Mouse (Mus musculus) ES-E14 (cell line): ENCODE results near the gene Fgf12. TPM values are rescaled to one million over a fixed set of nuclear protein-coding genes. Genes with fewer than 3 reads are reported as not detected.

Experiments
- DNase-seq: peaks from one replicate; pipeline ENCODE4 v3.0.0-alpha.2; 2013; ENCODE audit warnings: low read depth, low spot score
- H3K27ac ChIP-seq: 2 replicates; pipeline ENCODE4 v1.5.1; 2012; ENCODE audit warnings: low read depth, mild to moderate bottlenecking, low read length, moderate library complexity, mixed read lengths; ENCODE audit not compliant: poor library complexity, insufficient read depth, severe bottlenecking
- H3K36me3 ChIP-seq: 2 replicates; pipeline ENCODE4 v1.6.1; 2012; ENCODE audit warnings: mild to moderate bottlenecking, low read length, moderate library complexity, mixed read lengths; ENCODE audit not compliant: control insufficient read depth, poor library complexity, insufficient read depth, severe bottlenecking
- H3K4me1 ChIP-seq, 2 experiments: fragments of 150-350 bp in 1 of 2; sonication (generic) in 1 of 2; 2 replicates each; pipeline ENCODE4 v1.6.1; 2012; ENCODE audit warnings: low read length in 2 of 2, mild to moderate bottlenecking in 1 of 2, mixed read lengths in 1 of 2; ENCODE audit not compliant: control insufficient read depth in 2 of 2, insufficient read depth in 2 of 2, poor library complexity in 1 of 2
- H3K4me3 ChIP-seq, 2 experiments: fragments of 150-350 bp in 1 of 2; sonication (generic) in 1 of 2; 2 replicates each; pipeline ENCODE4 v1.5.1; 2012; ENCODE audit warnings: low read length in 2 of 2, low read depth in 1 of 2, mild to moderate bottlenecking in 1 of 2, mixed read lengths in 1 of 2; ENCODE audit not compliant: insufficient read depth in 1 of 2, poor library complexity in 1 of 2, severe bottlenecking in 1 of 2
- H3K9ac ChIP-seq: 2 replicates; pipeline ENCODE4 v1.6.1; 2012; ENCODE audit warnings: low read depth, mild to moderate bottlenecking, low read length, mixed read lengths; ENCODE audit not compliant: poor library complexity, insufficient read depth, severe bottlenecking
- H3K9me3 ChIP-seq: fragments of 150-350 bp; sonication (generic); 2 replicates; pipeline ENCODE4 v1.6.1; 2012; ENCODE audit warnings: low read depth, mild to moderate bottlenecking, low read length; ENCODE audit not compliant: control insufficient read depth, insufficient read depth
- CHD2 ChIP-seq: IDR thresholded peaks from 2 replicates; pipeline ENCODE4 v1.6.1; 2014; ENCODE audit warnings: mild to moderate bottlenecking, low read depth, low read length, inconsistent platforms
- HCFC1 ChIP-seq: IDR thresholded peaks from 2 replicates; pipeline ENCODE4 v1.6.1; 2012; ENCODE audit warnings: low read length, inconsistent platforms, borderline replicate concordance; ENCODE audit not compliant: insufficient read depth
- MAFK ChIP-seq: IDR thresholded peaks from 2 replicates; pipeline ENCODE4 v1.6.1; 2014; ENCODE audit warnings: mild to moderate bottlenecking, low read depth, low read length, inconsistent platforms; ENCODE audit not compliant: insufficient read depth
- ZC3H11A ChIP-seq: IDR thresholded peaks from 2 replicates; pipeline ENCODE4 v1.6.1; 2012; ENCODE audit warnings: low read depth, mild to moderate bottlenecking, inconsistent platforms, low read length, borderline replicate concordance
- ZNF384 ChIP-seq: IDR thresholded peaks from 2 replicates; pipeline ENCODE4 v1.6.1; 2012; ENCODE audit warnings: low read depth, low read length, inconsistent platforms
- in situ Hi-C, 2 experiments: fragments of 600-800 bp; cut with MboI; formaldehyde crosslinking; loops; one replicate each; pipeline ENCODE4 v1.15.1; 2025; ENCODE audit warnings: low sequenced_read_pairs in 2 of 2, inconsistent platforms in 1 of 2; ENCODE audit not compliant: unreplicated experiment in 2 of 2
- total RNA-seq: library from RNA; depleted of rRNA; stranded (reverse); fragments of 300-350 nt; gene quantifications from 2 replicates; pipeline ENCODE4 v1.2.3, GENCODE M21; 2012

The Fgf12 gene
- total RNA-seq, 1 experiment = not detected

DNA sequence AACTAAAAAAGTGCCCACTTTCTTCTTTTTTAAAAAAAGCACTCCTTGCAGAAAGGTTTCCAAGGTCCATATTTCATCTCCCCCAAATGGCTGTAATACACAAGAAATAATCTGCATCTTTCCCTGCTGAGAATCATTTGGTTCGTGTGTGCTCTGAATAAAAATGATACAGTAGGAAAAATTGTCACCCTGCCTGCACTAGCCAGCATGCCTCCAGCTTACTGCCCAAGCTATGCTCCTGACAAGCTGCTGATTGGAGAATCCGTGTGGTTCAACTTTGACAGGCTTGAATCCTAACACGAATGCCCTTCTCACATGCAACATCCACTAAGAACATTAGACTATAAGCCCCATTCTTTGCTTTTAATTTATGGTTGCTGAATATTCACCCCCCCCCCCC lies 102.3 kb downstream of the Fgf12 start:
- in situ Hi-C loops = no loop called here
- Histone ChIP-seq H3K4me3 (no peak overlapping the region), H3K27ac (no peak overlapping the region), H3K36me3 (no peaks in the 10 kb centered on the region), H3K9me3 (no peaks in the 10 kb centered on the region), H3K9ac (no peak overlapping the region), H3K4me1 (no peaks in the 10 kb centered on the region)
- no peak for DNase-seq
- no peak for TF ChIP-seq ZNF384
- no peak for TF ChIP-seq HCFC1
- TF ChIP-seq MAFK = no peak
- TF ChIP-seq ZC3H11A = no peak
- no peak for TF ChIP-seq CHD2

DNA sequence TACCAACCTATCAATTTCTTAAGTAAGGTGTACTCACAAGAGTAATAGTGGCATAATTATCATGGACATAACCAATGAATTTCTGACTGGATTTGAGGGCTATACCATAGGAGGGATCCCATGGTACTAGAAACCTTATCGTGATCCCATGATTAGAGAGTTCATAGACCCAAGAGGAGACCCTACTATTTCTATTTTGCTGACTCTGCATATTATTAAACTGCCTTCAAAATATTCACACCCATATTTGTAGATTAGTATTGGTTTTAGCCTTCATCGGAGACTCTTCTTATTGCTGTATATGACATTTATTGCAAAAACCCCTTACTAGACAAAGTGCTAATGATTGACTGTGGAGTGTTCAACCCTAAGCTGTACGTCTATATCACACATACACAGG lies 107.8 kb downstream of the Fgf12 start:
- Histone ChIP-seq H3K9ac (no peak overlapping the region), H3K4me1 (no peaks in the 10 kb centered on the region), H3K4me3 (no peak overlapping the region), H3K27ac (no peak overlapping the region), H3K36me3 (no peaks in the 10 kb centered on the region), H3K9me3 (no peaks in the 10 kb centered on the region)
- no peak for TF ChIP-seq CHD2
- TF ChIP-seq ZNF384 = no peak
- peak; percentile 85 for TF ChIP-seq MAFK
- no peak for TF ChIP-seq ZC3H11A
- in situ Hi-C loops = no loop called here
- DNase-seq = no peak

- Histone ChIP-seq H3K9ac (no peak overlapping the region), H3K9me3 (no peaks in the 10 kb centered on the region), H3K36me3 (no peaks in the 10 kb centered on the region), H3K4me3 (no peak overlapping the region), H3K4me1 (no peaks in the 10 kb centered on the region), H3K27ac (no peak overlapping the region)
- DNase-seq = no peak
- TF ChIP-seq ZC3H11A = no peak
- TF ChIP-seq HCFC1 = no peak
- TF ChIP-seq CHD2 = no peak
- TF ChIP-seq MAFK = no peak
- no peak for TF ChIP-seq ZNF384
- in situ Hi-C loops = no loop called here
Measured at GRCm38 (mm10) chr16:28631721-28632120, 121.1 kb downstream of the Fgf12 start.

GRCm38 (mm10) chr16:28630771-28631484 lies 121.9 kb downstream of the Fgf12 start:
- H3K36me3 ChIP-seq = no peaks in the 10 kb centered on the region
- H3K9me3 ChIP-seq = no peaks in the 10 kb centered on the region
- H3K9ac ChIP-seq = no peak overlapping the region
- no peak for TF ChIP-seq MAFK
- no peak for TF ChIP-seq HCFC1
- TF ChIP-seq ZNF384 = no peak
- no peak for TF ChIP-seq CHD2
- TF ChIP-seq ZC3H11A = no peak
- DNase-seq = no peak
- in situ Hi-C loops = no loop called here
- no peak overlapping the region for H3K27ac ChIP-seq
- no peak overlapping the region for H3K4me3 ChIP-seq
- peaks cover 0 to 2% of the 10 kb centered on the region in 2 experiments; a peak in 1 of 4 replicates for H3K4me1 ChIP-seq
